Mouse (Mus musculus): ENCODE measurements around the gene Zfp398. TPM values are rescaled to one million over a fixed set of nuclear protein-coding genes. Genes with fewer than 3 reads are reported as not detected.
"Not testable (repeated sequence)": the region's sequence is repeated elsewhere in the genome, so short reads cannot be mapped to it uniquely, and the experiment has no call there.

Gene Zfp398
- total RNA-seq, 2 experiments from 2014 or later: 9.9 to 13.3 TPM

DNA sequence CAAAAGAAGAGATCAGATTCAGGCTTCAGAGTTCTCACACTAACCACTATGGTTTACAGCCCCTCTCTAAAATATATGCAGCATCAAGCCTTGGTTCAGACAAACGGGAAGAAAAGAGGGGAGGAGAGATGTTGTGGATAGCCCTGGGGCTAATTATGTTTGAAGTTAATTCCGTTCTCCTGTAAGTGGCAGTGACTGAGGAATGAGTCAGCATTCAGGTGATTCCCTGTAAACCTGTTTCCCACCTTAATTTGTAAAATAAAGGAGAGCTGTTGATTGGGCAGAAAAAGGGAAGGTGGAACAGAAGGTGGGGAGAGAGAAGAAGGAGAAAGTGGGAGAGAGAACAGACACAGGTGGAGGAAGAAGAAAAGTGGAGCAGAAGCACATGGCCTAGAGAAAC, 11.2 kb upstream of the Zfp398 start:
- no peak for DNase-seq

DNA sequence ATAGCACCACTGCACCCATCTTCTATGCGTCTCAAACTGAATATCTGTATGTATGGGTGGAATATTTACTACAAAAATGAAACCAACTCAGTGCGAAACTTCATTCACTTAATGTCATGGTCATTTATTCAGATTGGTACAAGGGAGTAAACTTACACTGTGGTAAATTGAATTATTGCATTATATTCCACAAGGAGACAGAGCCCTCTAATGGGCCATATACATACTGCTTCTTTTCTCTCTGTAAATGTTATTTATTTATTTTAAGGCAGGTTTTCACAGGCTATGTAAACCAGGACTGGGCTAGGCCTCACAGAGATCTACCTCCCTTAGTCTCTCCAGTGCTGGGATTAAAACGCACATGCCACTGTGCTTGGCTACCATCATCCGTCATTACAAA, 8.0 kb upstream of the Zfp398 start:
- no peak for DNase-seq

DNA sequence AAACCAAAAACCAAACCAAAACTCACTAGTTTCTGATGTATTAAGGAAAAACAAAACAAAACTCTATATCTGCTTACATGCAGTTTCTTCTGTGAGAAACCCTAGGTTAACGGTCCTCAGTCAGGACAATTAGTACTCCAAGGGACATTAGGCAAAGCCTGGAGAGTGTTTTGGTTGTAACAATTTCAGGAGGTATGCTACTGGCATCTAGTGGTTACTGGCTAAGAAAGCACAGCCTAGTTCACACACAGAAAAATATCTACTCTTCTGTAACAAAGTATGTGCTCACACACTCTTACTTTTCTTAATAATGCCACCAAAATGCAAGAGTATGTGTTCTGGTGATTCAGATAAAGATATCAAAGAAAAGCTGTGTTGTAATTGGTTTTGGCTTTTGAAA, 6.5 kb upstream of the Zfp398 start:
- no peak for DNase-seq

DNA sequence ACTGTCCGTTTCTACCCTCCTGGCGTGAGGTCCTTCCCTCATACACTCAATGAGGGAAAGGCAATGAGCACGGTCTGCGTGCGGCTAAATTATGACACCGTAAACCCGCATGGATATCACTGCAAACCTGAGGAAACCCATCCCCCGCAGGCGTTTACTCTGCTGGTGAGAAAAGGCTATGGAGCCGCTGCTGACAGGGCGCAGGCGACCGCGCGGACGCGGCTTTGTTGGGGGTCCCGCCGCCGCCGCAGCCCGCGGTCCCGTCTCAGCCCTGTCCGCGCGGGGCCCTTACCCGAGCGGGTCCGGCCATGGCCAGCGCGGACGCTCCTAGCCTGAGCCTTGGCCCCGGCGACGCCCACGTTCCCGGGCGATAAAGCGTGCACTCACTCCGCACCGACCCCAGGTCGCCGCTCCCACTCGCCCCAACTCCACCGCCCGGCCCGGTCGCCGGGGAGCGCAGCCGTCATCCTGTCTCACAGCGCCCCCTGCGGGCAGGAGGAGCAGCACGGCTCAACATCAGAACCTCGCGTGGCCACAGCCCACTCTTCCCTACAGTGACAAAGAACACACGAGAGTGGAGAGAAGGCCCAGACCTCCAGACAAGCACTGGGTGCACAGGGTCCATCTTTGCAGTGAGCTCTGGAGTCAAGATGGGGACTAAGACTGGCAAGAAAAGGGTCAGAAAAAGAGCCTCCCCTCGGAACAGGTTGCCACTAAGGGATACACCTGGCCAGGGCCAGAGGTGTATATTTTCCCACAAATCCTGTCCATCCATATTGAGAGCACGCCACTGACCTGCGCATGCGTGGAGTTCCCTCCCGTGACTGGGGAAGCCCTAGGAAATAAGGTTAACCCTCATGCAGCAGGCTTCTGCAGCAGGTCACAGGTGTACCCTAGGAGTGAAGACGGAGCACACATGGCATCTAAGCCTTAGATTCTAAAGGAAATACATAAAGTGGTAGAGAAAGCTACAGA, 5.1 kb upstream of the Zfp398 start, which contains the start of gene Zfp786:
Zfp786 (minus strand) TSS at position 764 of the 975 bp plus-strand sequence.
- peak; percentile 95 to 98 for DNase-seq

DNA sequence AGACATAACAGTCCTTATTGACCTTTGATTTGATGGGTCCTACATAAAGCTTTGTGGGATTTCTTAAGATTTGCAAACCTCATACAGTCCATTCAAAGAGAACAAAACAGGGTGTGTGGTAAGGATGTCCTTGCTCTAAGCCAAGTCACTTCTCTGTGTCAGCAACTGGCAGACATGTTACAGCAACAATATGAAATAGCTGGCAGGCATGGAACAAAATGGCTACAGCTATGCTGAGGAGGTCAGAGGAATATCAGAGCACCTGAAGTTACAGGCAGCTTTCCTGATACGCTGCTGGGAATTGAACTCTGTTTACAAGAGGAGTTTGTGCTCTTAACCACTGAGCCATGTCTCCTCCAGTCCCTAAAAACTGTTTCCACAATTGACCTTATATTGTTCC, 3.2 kb upstream of the Zfp398 start:
- DNase-seq: no peak

DNA sequence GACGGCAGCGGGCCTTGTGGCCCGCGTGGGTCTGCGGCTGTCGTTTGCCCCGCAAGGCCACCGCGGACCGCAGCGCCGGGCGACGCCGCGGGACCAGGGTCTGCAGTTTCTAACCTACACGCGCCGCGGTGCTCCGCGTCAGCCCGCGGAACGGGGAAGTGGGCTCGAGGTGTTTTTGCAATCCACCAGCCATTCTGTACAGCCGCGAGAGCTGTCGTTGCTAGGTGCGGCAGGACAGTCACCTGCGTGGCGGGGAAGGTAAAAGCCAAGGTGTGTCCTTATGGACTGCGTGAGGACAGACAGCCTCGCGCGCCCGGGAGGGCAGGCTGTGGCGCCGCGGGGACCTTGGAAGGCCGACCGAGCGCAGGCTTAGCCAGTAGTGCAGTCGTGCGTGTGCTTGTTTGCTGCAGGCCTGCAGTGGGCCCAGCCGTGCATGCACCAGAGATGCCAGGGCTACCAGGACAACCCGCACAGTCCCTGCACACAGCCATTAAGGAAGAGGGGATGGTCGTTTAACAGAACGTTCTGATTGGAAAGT, 592 bp downstream of the Zfp398 start:
- peak; percentile 71 to 77 for DNase-seq

DNA sequence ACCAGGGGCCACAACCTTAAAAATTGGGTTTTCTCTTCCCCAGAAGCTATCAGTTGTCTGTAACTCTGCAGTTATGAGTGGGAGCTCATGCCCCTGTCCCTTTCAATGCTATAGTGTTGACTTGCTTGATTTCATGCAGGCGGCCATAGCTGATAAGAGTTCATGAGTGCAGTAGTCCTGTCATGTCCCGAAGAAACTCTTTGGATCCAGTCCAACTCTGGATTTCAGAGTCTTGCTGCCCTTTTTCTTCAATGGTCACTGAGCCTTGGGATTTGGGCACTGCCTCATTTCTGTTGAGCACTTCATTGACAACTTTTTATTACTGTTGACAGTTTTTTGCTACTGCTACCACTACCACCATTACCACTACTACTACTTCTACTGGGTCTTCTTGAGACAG, 2.2 kb downstream of the Zfp398 start:
- DNase-seq: no peak

DNA sequence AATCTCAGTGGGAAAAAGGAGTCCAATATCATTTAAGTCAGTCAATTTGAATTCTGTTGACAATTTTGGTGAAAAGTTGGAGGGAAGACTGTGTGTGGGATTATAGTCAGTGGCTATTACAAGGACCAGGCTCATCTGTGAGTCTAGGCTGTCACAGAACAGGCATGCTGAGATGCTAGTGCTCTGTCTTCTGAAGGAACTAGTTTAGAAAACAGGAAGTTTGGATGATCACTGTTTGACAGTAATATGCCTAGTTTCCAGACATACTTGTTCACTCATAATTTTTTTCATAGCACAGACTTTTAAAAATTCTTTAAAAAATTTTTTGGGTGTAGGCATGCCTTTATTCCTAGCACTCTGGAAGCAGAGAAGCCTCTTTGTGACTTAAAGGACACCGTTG, 5.6 kb downstream of the Zfp398 start:
- no peak for DNase-seq

DNA sequence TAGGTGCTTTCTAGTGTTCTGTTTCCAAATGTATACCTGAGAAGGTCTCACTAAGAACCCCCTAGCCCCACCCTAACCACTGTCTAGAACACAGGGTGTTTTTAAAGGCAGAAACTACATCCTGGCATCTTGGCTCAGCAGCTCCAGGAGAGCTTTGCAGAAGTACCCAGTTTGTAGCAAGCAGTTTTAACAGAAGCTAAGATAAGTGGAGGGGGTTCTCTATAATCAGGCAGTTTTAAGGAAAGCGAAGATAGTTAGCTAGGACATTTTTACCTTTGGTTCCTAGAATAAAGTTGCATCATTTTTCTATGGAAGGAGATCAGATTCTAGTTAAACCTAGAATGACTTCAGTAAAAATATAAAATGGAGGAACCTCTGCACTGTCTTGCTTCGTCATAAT, 6.4 kb downstream of the Zfp398 start:
- DNase-seq: no peak

DNA sequence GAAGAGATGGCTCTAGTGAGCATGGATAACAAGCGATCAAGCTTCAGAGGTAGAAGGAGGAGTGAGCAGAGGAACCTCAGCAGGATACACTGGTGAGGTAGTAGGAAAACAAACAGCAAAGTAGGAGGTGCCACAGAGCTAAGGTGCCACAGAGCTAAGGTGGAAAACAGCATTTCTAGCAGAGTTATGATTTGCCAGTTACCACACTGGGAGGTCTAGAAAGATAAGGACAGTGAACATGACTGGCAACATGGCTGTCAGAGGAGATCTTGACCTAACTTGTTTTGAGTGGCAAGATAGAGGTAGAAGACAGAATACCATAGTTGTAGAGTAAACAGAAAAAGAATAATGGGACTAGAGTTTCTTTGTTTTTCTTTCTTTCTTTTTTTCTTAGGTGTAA, 6.9 kb downstream of the Zfp398 start:
- no peak for DNase-seq

DNA sequence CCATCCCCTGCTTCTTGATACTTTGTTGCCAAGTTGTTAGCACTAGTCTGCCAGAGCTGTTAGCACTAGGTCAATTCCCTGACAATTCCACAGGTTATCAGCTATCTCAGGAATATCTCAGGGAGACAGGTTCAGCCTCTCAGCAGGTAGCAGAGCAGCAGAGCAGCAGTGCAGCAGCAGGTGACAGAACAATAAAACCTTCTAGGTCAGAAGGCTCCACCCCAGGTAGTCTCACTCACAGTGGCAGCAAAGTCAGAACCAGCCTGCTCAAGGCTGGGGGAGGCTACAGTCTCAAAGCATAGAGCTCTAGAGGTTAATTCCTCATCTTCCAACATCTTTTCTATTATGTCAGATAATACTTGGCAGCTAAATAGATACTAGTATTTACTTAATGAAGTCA, 10.3 kb downstream of the Zfp398 start:
- DNase-seq: no peak

DNA sequence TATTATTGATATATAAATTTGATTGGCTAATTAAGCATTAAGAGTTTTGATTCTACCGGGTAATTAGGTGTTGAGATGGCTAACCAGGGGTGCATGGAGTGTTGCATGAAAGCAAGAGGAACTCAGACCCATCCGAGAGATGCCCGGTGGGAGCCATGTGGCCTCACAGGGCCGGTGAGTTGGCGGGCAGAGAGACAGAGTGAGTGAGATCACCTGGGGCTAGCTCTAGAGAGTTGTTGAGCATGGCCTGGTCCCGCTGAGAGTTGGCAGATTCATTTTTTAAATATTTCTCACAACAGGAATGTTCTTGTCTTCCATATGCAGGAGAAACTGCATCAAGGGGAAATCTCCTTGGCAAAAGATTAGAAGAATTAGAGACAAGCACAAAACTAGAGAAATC, 21.8 kb downstream of the Zfp398 start:
- no peak for DNase-seq

DNA sequence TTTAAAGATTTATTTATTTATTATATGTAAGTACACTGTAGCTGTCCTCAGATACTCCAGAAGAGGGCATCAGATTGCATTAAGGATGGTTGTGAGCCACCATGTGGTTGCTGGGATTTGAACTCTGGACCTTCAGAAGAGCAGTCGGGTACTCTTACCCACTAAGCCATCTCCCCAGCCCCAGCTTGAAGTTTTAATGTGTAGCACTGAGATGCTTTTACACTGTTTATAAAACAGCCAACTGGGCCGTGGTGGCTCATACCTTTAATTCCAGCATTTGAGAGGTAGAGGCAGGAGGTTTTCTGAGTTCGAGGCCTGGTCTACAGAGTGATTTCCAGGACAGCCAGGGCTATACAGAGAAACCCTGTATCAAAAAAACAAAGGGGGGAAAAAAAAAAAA, 22.3 kb downstream of the Zfp398 start:
- not testable (repeated sequence) for DNase-seq

DNA sequence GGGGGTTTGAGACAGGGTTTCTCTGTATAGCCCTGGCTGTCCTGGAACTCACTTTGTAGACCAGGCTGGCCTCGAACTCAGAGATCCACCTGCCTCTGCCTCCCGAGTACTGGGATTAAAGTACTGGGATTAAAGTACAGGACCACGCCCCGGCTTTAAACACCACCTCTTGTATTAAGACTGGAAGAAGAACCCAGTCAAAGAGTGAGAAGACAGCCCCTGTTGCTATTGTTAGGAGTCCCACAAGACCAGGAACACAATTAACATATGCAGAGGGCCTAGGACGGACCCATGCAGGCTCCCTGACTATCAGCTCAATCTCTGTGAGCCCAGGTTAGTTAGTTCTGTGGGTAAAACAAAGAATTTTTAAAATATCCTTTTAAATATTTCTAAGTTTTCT, 36.8 kb downstream of the Zfp398 start:
- DNase-seq: no peak

DNA sequence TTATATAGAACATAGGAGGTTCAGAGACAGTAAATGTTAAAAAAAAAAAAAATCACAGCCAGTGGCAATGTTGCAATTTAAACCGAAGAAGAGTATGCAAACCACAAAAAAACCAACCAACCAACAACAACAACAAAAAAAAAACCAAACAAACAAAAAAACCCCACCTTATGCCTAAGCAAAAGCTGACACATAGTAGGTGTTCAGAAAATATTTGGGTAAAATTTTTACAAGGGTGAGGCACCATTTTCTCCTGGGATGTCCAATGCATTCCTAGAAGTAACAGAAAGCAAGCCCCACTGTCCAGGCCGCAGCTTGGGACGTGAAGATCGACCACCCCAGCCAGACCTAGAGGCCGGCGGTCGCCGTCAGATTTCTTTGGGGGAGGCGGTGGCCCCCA, 41.6 kb downstream of the Zfp398 start, which contains the start of gene Zfp282:
Zfp282 (plus strand) TSS at position 147 of the 400 bp plus-strand sequence.
- DNase-seq: no peak

DNA sequence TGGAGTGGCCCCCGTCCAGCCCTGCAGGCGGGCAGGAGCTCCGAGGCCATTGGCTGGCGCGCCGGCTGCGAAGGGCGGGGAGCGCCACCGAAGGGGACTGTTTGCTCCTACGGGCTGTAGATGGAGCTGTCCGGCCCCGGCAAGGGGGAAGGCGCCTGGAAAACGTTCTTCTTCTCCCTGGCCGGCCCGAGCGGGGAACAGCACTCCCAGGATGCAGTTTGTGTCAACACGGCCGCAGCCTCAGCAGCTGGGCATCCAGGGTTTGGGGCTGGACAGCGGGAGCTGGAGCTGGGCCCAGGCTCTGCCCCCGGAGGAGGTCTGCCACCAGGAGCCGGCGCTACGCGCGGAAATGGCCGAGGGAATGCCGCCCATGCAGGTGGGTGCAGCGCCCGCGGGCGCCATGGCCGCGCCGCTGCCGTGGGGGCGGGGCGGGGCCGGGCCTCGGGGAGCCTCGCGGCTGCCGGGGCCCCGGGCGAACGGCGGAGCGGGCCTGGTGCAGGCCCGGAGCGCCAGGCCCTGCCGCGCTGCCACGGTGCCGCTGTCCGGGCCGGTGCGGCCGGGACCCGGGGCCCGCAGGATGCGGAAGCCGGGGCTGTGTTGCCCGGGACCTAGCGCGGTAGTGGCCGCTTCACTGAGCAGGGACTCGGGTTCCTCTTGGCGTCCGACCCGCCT, 42.1 kb downstream of the Zfp398 start:
- DNase-seq: peak; percentile 94

DNA sequence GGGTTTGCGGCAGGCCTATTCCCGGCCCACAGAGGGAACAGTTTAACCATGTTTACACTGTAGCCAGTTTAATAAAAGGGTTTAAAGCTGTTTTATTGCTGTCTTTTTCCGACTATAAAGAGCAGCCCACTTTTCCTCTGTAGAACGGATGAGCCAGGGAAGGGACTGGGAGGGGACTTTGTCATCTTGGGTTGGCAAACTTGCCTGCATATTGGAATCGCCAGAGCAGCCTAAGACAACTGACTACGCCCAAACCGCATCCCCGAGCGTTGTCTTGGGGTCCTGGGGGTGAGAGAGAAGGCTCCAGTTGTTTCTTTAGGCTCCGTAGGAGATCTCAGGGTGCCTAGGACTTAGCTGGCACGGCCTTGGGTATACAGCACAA, 42.7 kb downstream of the Zfp398 start:
- no peak for DNase-seq

DNA sequence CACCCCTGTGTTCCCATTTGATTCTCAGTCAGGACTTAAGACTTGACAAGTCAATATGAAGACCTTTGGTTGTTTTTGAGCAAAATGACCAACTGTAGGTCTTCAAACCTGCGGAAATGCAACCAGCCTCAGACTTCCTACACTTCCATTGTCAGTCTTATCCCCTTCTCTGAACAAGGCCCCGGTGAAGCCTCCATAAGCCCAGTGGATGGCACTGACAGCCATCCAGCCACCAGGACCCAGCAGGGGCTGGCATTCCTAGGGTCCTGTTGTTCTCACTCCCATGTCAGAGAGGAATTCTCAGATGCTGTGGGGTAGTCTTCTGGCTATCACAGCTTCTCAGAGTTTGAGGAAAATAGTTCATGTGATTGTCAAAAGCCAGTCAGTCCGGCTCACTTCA, 43.1 kb downstream of the Zfp398 start:
- no peak for DNase-seq

DNA sequence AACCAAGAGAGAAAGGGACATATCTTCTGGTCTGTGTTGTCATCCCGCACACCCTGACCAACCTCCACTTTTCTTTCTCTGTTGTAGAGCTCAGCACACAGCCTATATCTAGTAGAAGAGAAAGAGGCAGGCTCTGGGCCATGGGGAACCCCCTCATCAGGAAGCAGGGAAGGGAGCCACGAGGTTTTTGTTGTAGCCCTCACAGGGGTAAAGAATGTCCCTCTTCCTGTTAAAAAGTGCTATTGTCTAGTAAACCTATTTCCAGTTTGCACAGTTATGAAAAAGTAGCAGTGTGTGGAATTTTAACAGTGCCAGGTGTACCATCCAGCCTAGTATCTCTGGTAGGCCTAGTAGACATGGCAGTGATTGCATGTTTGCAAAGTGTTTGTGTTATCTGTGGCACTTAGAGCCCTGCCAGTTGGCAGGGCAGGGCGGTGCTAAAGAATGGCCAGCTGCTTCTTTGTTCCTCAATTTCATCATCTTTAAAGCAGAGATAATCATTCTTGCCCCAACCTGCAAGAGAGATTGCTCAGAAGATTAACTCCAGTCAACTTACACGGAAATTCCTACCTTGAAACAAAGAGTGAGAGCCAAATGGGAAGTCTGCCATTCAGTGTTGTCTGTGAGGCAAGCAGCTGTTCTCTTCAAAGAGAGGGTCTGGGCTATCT, 43.7 kb downstream of the Zfp398 start:
- DNase-seq: no peak

DNA sequence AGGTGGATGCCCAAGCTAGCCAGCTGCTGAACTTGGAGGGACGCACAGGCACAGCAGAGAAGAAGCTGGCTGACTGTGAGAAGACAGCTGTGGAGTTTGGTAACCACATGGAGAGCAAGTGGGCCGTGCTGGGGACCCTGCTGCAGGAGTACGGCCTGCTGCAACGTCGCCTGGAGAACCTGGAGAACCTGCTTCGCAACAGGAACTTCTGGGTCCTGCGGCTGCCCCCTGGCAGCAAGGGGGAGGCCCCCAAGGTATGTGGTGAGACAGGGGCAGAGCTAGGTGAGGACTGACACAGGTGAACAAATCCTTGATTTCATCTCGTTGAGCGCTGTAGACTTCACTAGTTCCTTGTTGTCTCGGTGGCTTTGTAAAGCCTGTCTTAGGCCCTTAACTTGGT, 44.7 kb downstream of the Zfp398 start:
- DNase-seq: no peak

DNA sequence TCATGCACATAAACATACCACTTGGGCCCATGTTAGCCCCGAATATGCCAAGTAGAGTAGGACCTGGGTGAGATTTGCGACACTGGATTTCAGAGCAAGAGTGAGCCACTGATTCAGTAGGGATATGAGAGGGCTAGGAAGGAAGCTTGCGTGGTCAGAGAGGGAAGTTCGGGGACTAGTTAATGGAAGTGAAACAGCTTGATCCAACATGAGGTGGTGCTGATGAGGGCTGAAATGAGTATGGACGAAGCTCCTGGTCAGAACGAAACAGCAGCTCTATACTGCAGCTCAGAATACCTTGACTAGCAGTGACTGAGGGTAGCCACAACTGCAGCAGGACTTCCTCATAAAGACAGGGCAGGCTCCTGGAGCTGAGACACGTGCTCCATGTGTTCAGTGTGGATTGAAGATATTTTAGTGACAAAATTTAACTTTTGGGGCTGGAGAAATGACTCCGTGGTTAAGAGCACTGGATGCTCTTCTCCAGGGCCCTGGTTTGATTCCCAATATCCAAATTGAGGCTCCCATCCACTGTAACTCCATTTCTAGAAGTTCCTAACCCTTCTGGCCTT, 53.4 kb downstream of the Zfp398 start:
- no peak for DNase-seq

DNA sequence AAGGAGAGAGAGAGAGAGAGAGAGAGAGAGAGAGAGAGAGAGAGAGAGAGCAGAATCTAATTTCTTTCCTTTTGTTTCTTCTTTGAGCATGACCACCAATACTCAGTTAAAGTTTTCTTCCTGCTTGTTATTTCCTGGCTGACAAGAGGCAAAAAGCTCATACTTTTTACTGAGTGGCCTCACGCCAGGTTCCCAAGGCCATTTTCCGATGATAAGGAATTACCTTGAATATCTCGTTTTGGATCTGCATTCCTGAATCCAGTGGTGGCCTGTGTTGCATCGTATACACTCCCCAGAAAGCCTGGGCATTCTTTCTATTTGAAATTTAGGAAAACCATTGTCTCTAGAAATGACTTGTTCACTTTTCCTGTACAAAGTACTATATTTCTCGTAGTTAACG, 64.0 kb downstream of the Zfp398 start:
- DNase-seq: peak; percentile 60 to 67
